Mouse (Mus musculus) testis, adult 2 months (tissue): Measurements from ENCODE around the gene Khdc4. TPM values are rescaled to one million over a fixed set of nuclear protein-coding genes. Genes with fewer than 3 reads are reported as not detected.

Source experiments
- H3K27ac ChIP-seq: fragments of 200-500 bp; 2 replicates; pipeline ENCODE4 v1.5.1; 2012; ENCODE audit warnings: low read depth, low read length; ENCODE audit not compliant: control insufficient read depth, insufficient read depth
- H3K27me3 ChIP-seq: fragments of 200-500 bp; 2 replicates; pipeline ENCODE4 v1.6.1; 2012; ENCODE audit warnings: mild to moderate bottlenecking, low read length, moderate library complexity; ENCODE audit not compliant: control insufficient read depth, insufficient read depth
- H3K36me3 ChIP-seq: fragments of 200-500 bp; 2 replicates; pipeline ENCODE4 v1.6.1; 2012; ENCODE audit warnings: mild to moderate bottlenecking, low read length; ENCODE audit not compliant: control insufficient read depth, insufficient read depth
- H3K4me1 ChIP-seq: fragments of 200-500 bp; 2 replicates; pipeline ENCODE4 v1.6.1; 2012; ENCODE audit warnings: low read length; ENCODE audit not compliant: control insufficient read depth, insufficient read depth
- H3K4me3 ChIP-seq: fragments of 200-500 bp; 2 replicates; pipeline ENCODE4 v1.5.1; 2012; ENCODE audit warnings: low read depth, mild to moderate bottlenecking, low read length, moderate library complexity, mixed read lengths; ENCODE audit not compliant: control insufficient read depth
- CTCF ChIP-seq: fragments of 200-500 bp; IDR thresholded peaks from 2 replicates; pipeline ENCODE4 v1.5.1; 2012; ENCODE audit warnings: low read depth, mild to moderate bottlenecking, inconsistent platforms, low read length, moderate library complexity; ENCODE audit not compliant: control insufficient read depth, insufficient read depth, insufficient replicate concordance
- POLR2A ChIP-seq: fragments of 200-500 bp; IDR thresholded peaks from 2 replicates; pipeline ENCODE4 v1.6.1; 2012; ENCODE audit warnings: low read depth, mild to moderate bottlenecking, inconsistent platforms, low read length, moderate library complexity; ENCODE audit not compliant: control insufficient read depth
- polyA plus RNA-seq: library from polyadenylated mRNA; depleted of rRNA; stranded (reverse); fragments of >200 nt; gene quantifications from 2 replicates; pipeline ENCODE4 v1.2.3, GENCODE M21; 2012; rRNA removed

Khdc4 gene
- polyA plus RNA-seq, 1 experiment: 28.7 TPM

GRCm38 (mm10) chr3:88762401-88762831 is 76.8 kb downstream of the Khdc4 start:
- H3K4me3 ChIP-seq: no peak overlapping the region
- no peak overlapping the region for H3K27ac ChIP-seq
- TF ChIP-seq POLR2A: no peak
- no peak for TF ChIP-seq CTCF
- H3K4me1 ChIP-seq: peaks cover 9% of the 10 kb centered on the region
- H3K36me3 ChIP-seq: no peaks in the 10 kb centered on the region; the same call in 1 of the 2 replicates
- H3K27me3 ChIP-seq: no peaks in the 10 kb centered on the region

Other genes starting within 250 kb of the Khdc4 start
- gene Sema4a, start 224.6 kb upstream of the Khdc4 start, polyA plus RNA-seq: 58.9 and 66.2 TPM in 2 replicates
- 14.4 and 16.7 TPM in 2 replicates for gene Lmna, start 175.8 kb upstream of the Khdc4 start, polyA plus RNA-seq
- gene Mex3a, start 153.4 kb upstream of the Khdc4 start, polyA plus RNA-seq: 1.4 and 1.5 TPM in 2 replicates
- 0.10 and 1.9 TPM in 2 replicates for gene Rab25, start 137.5 kb upstream of the Khdc4 start, polyA plus RNA-seq
- gene Lamtor2, start 132.7 kb upstream of the Khdc4 start, polyA plus RNA-seq: 46.9 and 53.9 TPM in 2 replicates
- gene Ubqln4, start 132.0 kb upstream of the Khdc4 start, polyA plus RNA-seq: 51.4 and 55.3 TPM in 2 replicates
- gene Ssr2, start 109.9 kb upstream of the Khdc4 start, polyA plus RNA-seq: 128 and 161 TPM in 2 replicates
- gene Arhgef2, start 79.8 kb upstream of the Khdc4 start, polyA plus RNA-seq: 512 and 614 TPM in 2 replicates
- gene Rxfp4, start 32.7 kb upstream of the Khdc4 start, polyA plus RNA-seq: not detected in 2 replicates
- gene Rit1, start 31.0 kb downstream of the Khdc4 start, polyA plus RNA-seq: 30.5 and 31.0 TPM in 2 replicates
- gene Syt11, start 89.4 kb downstream of the Khdc4 start, polyA plus RNA-seq: 41.0 and 41.5 TPM in 2 replicates
- 14.2 and 14.3 TPM in 2 replicates for gene Gon4l, start 149.4 kb downstream of the Khdc4 start, polyA plus RNA-seq
- gene Msto1, start 228.2 kb downstream of the Khdc4 start, polyA plus RNA-seq: 224 and 232 TPM in 2 replicates